Mouse (Mus musculus) MEL (cell line): ENCODE measurements around the gene Gm9999. TPM values are rescaled to one million over a fixed set of nuclear protein-coding genes. Genes with fewer than 3 reads are reported as not detected.

Experiments used
- DNase-seq: peaks from one replicate; pipeline ENCODE4 v3.0.0; 2011; ENCODE audit warnings: low read depth, low spot score
- H3K27ac ChIP-seq: 2 replicates; pipeline ENCODE4 v1.5.1; 2012; ENCODE audit warnings: low read depth, mild to moderate bottlenecking, control low read depth, low read length, moderate library complexity; ENCODE audit not compliant: control insufficient read depth
- H3K27me3 ChIP-seq, 2 experiments: fragments of 150-350 bp in 1 of 2; sonication (generic) in 1 of 2; 2 replicates each; pipeline ENCODE4 v1.6.1; 2012; ENCODE audit warnings: low read length in 2 of 2, mild to moderate bottlenecking in 2 of 2, improper control_type of control experiment in 1 of 2, moderate library complexity in 1 of 2; ENCODE audit not compliant: insufficient read depth in 2 of 2, control insufficient read depth in 1 of 2
- H3K36me3 ChIP-seq, 2 experiments: 2 replicates each; pipeline ENCODE4 v1.6.1; 2012 to 2014; ENCODE audit warnings: low read length in 2 of 2, improper control_type of control experiment in 1 of 2, inconsistent platforms in 1 of 2, mild to moderate bottlenecking in 1 of 2; ENCODE audit not compliant: insufficient read depth in 2 of 2, control insufficient read depth in 1 of 2
- H3K4me1 ChIP-seq, 2 experiments: fragments of 150-350 bp in 1 of 2; sonication (generic) in 1 of 2; 2 replicates each; pipeline ENCODE4 v1.6.1; 2012; ENCODE audit warnings: low read length in 2 of 2, improper control_type of control experiment in 1 of 2, mild to moderate bottlenecking in 1 of 2; ENCODE audit not compliant: insufficient read depth in 2 of 2, control insufficient read depth in 1 of 2
- H3K4me3 ChIP-seq, 2 experiments: fragments of 150-350 bp in 1 of 2; sonication (generic) in 1 of 2; 2 replicates each; pipeline ENCODE4 v1.5.1; 2012; ENCODE audit warnings: low read depth in 2 of 2, low read length in 2 of 2, mild to moderate bottlenecking in 2 of 2, moderate library complexity in 2 of 2, control low read depth in 1 of 2, improper control_type of control experiment in 1 of 2; ENCODE audit not compliant: control insufficient read depth in 1 of 2, insufficient read depth in 1 of 2
- H3K79me2 ChIP-seq: 2 replicates; pipeline ENCODE4 v1.6.1; 2012; ENCODE audit warnings: mild to moderate bottlenecking, low read length, moderate library complexity; ENCODE audit not compliant: control insufficient read depth, poor library complexity, insufficient read depth
- H3K9ac ChIP-seq: 2 replicates; pipeline ENCODE4 v1.6.1; 2012; ENCODE audit warnings: low read depth, mild to moderate bottlenecking, control low read depth, low read length, moderate library complexity; ENCODE audit not compliant: control insufficient read depth, poor library complexity, severe bottlenecking
- H3K9me3 ChIP-seq: fragments of 150-350 bp; sonication (generic); replicated peaks from 2 replicates; pipeline ENCODE4 v1.6.1; 2012; ENCODE audit warnings: mild to moderate bottlenecking, low read length, improper control_type of control experiment, moderate library complexity; ENCODE audit not compliant: insufficient read depth
- CHD2 ChIP-seq: IDR thresholded peaks from 2 replicates; pipeline ENCODE4 v1.6.1; 2011; ENCODE audit warnings: low read length, improper control_type of control experiment
- CTCF ChIP-seq, 3 experiments: IDR thresholded peaks in 2 of 3; conservative IDR thresholded peaks in 1 of 3; 2 replicates each; pipeline ENCODE4 v1.5.1; 2011 to 2012; ENCODE audit warnings: low read length in 3 of 3, low read depth in 2 of 3, mild to moderate bottlenecking in 2 of 3, improper control_type of control experiment in 1 of 3, inconsistent platforms in 1 of 3, mixed read lengths in 1 of 3, moderate library complexity in 1 of 3; ENCODE audit not compliant: control insufficient read depth in 1 of 3, insufficient read depth in 1 of 3, poor library complexity in 1 of 3, severe bottlenecking in 1 of 3
- EP300 ChIP-seq, 2 experiments: IDR thresholded peaks; 2 replicates each; pipeline ENCODE4 v1.6.1; 2011; ENCODE audit warnings: improper control_type of control experiment in 2 of 2, low read length in 2 of 2, low read depth in 1 of 2, mild to moderate bottlenecking in 1 of 2
- GABPA ChIP-seq: IDR thresholded peaks from 2 replicates; pipeline ENCODE4 v1.6.1; 2012; ENCODE audit warnings: low read depth, mild to moderate bottlenecking, inconsistent platforms, low read length, improper control_type of control experiment, moderate library complexity
- HCFC1 ChIP-seq: IDR thresholded peaks from 2 replicates; pipeline ENCODE4 v1.6.1; 2012; ENCODE audit warnings: low read depth, mild to moderate bottlenecking, inconsistent platforms, low read length, improper control_type of control experiment, moderate library complexity
- KAT2A ChIP-seq: conservative IDR thresholded peaks from 2 replicates; pipeline ENCODE4 v1.6.1; 2012; ENCODE audit warnings: low read depth, low read length, improper control_type of control experiment, inconsistent platforms
- MAFK ChIP-seq: IDR thresholded peaks from 2 replicates; pipeline ENCODE4 v1.6.1; 2011; ENCODE audit warnings: low read depth, mild to moderate bottlenecking, low read length, improper control_type of control experiment, borderline replicate concordance
- MAX ChIP-seq: IDR thresholded peaks from 2 replicates; pipeline ENCODE4 v1.6.1; 2011; ENCODE audit warnings: low read length, improper control_type of control experiment
- NRF1 ChIP-seq: IDR thresholded peaks from 2 replicates; pipeline ENCODE4 v1.6.1; 2014; ENCODE audit warnings: low read depth, mild to moderate bottlenecking, inconsistent platforms, low read length, improper control_type of control experiment, moderate library complexity; ENCODE audit not compliant: poor library complexity, insufficient read depth, severe bottlenecking
- POLR2A ChIP-seq, 2 experiments: IDR thresholded peaks; 2 replicates each; pipeline ENCODE4 v1.6.1; 2011 to 2012; ENCODE audit warnings: low read length in 2 of 2, mild to moderate bottlenecking in 2 of 2, control low read depth in 1 of 2, improper control_type of control experiment in 1 of 2, low read depth in 1 of 2, moderate library complexity in 1 of 2; ENCODE audit not compliant: control insufficient read depth in 1 of 2, insufficient read depth in 1 of 2, poor library complexity in 1 of 2
- POLR2AphosphoS2 ChIP-seq: IDR thresholded peaks from 2 replicates; pipeline ENCODE4 v1.6.1; 2011; ENCODE audit warnings: low read length, improper control_type of control experiment
- SIN3A ChIP-seq: IDR thresholded peaks from 2 replicates; pipeline ENCODE4 v1.6.1; 2012; ENCODE audit warnings: low read length, improper control_type of control experiment, inconsistent platforms
- TBP ChIP-seq: IDR thresholded peaks from 2 replicates; pipeline ENCODE4 v1.8.0; 2011; ENCODE audit warnings: low read depth, low read length, improper control_type of control experiment
- TCF12 ChIP-seq: IDR thresholded peaks from 2 replicates; pipeline ENCODE4 v1.6.1; 2014; ENCODE audit warnings: low read depth, mild to moderate bottlenecking, inconsistent platforms, low read length, improper control_type of control experiment, moderate library complexity
- ZC3H11A ChIP-seq: IDR thresholded peaks from 2 replicates; pipeline ENCODE4 v1.6.1; 2012; ENCODE audit warnings: low read depth, mild to moderate bottlenecking, inconsistent platforms, low read length, improper control_type of control experiment
- ZKSCAN1 ChIP-seq: IDR thresholded peaks from 2 replicates; pipeline ENCODE4 v1.6.1; 2012; ENCODE audit warnings: low read depth, mild to moderate bottlenecking, inconsistent platforms, low read length, improper control_type of control experiment, moderate library complexity
- ZMIZ1 ChIP-seq: IDR thresholded peaks from 2 replicates; pipeline ENCODE4 v1.6.1; 2012; ENCODE audit warnings: low read depth, mild to moderate bottlenecking, inconsistent platforms, low read length, improper control_type of control experiment, moderate library complexity
- ZNF384 ChIP-seq: IDR thresholded peaks from 2 replicates; pipeline ENCODE4 v1.6.1; 2012; ENCODE audit warnings: low read depth, mild to moderate bottlenecking, inconsistent platforms, low read length, improper control_type of control experiment
- polyA plus RNA-seq, 2 experiments: library from polyadenylated mRNA; stranded (reverse) in 1 of 2; unstranded in 1 of 2; fragments of >175 nt in 1 of 2; fragments of >200 nt in 1 of 2; gene quantifications; 2 replicates each; pipeline versions ENCODE4 v1.2.1 to v1.2.4; 2012; ENCODE audit warnings: low replicate concordance in 2 of 2, low read depth in 1 of 2; ENCODE audit not compliant: insufficient read length in 2 of 2, insufficient read depth in 1 of 2, missing spikeins in 1 of 2
- total RNA-seq: library from RNA; depleted of rRNA; stranded (reverse); fragments of 300-350 nt; gene quantifications from 2 replicates; pipeline ENCODE4 v1.2.3, GENCODE M21; 2012

The Gm9999 gene
- total and polyA plus RNA-seq, 3 experiments, result not detected

DNA sequence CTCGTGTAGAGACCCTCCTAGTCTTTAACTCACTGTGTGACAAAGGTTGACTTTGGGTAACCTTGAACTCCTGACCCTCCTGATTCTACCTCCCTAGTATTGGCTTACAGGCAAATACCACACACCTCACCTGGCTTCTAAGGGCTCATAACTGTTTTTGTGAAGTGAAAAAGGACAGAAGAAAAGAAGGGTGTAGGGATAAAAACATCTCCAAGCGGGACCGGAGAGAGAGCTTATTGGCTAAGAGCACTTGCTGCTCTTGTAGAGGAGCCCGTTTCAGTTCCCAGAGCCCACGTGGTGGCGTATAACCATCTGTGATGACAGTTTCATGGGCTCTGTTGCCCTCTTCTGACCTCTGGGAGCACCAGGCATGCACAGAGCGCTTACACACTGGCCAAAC lies 33.8 kb downstream of the Gm9999 start:
- Histone ChIP-seq H3K4me3 (no peak overlapping the region), H3K27ac (no peak overlapping the region), H3K79me2 (no peaks in the 10 kb centered on the region), H3K9me3 (no peaks in the 10 kb centered on the region), H3K9ac (no peak overlapping the region), H3K4me1 (peaks cover 6 to 7% of the 10 kb centered on the region in 2 experiments), H3K36me3 (peaks cover 0 to 13% of the 10 kb centered on the region in 2 experiments; a peak in 2 of 4 replicates), H3K27me3 (no peaks in the 10 kb centered on the region)
- no peak for TF ChIP-seq TCF12
- DNase-seq, result no peak

DNA sequence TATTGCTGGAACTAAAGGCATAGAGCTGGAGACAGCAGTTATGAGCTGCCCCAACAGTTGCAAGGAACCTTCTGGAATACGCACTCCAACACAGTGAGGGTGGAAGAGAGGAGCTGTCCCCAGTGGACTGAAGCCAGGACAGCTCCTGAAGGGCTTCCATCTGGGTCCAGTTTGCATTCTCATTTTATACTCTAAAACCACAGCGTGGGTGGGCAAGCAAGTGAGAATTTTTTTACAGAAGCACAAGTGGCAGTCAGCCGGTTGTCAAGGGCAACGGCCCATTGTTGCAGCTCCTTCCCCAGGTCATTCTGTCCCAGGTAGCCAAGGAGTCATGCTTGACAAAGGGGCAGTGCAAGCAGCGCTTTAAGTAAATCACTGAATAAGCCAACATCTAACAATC lies 36.3 kb downstream of the Gm9999 start:
- H3K9ac ChIP-seq, result no peak overlapping the region
- H3K27me3 ChIP-seq, result no peaks in the 10 kb centered on the region
- no peaks in the 10 kb centered on the region for H3K9me3 ChIP-seq
- no peak for TF ChIP-seq EP300 (IDR thresholded peaks at IDR 0.05; ENCODE audit: low read depth in 1 of 2, low read length in 2 of 2)
- no peak for TF ChIP-seq ZKSCAN1
- TF ChIP-seq ZMIZ1, result no peak
- TF ChIP-seq TBP, result no peak
- no peak for TF ChIP-seq CTCF (IDR thresholded peaks at IDR 0.05 in 2 of 3, conservative IDR thresholded peaks at IDR 0.05 in 1 of 3; ENCODE audit: control insufficient read depth in 1 of 3, insufficient read depth in 1 of 3, low read depth in 2 of 3, low read length in 3 of 3, poor library complexity in 1 of 3, severe bottlenecking in 1 of 3)
- TF ChIP-seq NRF1, result no peak
- TF ChIP-seq KAT2A, result no peak
- TF ChIP-seq HCFC1, result no peak
- no peak for TF ChIP-seq POLR2A (IDR thresholded peaks at IDR 0.05; ENCODE audit: control insufficient read depth in 1 of 2, insufficient read depth in 1 of 2, low read depth in 1 of 2, low read length in 2 of 2, poor library complexity in 1 of 2)
- no peak for TF ChIP-seq ZNF384
- no peak for TF ChIP-seq SIN3A
- TF ChIP-seq POLR2AphosphoS2, result no peak
- no peak for TF ChIP-seq GABPA
- TF ChIP-seq CHD2, result no peak
- TF ChIP-seq MAX, result no peak
- H3K36me3 ChIP-seq, result peaks cover 0 to 4% of the 10 kb centered on the region in 2 experiments; a peak in 2 of 4 replicates
- H3K4me3 ChIP-seq, result no peak overlapping the region
- DNase-seq, result no peak
- no peak overlapping the region for H3K27ac ChIP-seq
- no peaks in the 10 kb centered on the region for H3K79me2 ChIP-seq
- peaks cover 3 to 6% of the 10 kb centered on the region in 2 experiments; a peak in 3 of 4 replicates for H3K4me1 ChIP-seq

DNA sequence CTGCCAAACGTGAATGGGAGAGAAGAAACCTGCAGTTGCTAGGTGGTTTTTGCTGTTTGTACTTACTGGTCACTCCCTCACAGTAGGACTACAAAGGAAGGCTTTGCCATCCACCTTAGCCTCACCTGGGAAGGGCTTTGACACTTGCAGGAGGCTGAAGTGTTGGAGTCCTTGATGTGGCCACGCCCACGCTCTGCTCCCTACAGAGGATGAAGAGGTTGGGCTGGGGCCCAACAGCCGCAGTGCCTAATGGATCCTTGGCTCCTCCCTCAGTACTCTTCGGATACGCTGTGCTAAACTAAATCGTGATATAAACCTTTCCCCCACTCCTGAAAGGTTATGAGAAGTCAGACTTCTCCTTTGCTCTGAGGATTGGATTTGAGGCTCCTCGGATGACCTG lies 37.6 kb downstream of the Gm9999 start:
- no peaks in the 10 kb centered on the region for H3K79me2 ChIP-seq
- TF ChIP-seq MAX, result no peak
- TF ChIP-seq TBP, result no peak
- no peak for TF ChIP-seq GABPA
- TF ChIP-seq ZC3H11A, result no peak
- TF ChIP-seq MAFK, result no peak
- TF ChIP-seq EP300 (IDR thresholded peaks at IDR 0.05; ENCODE audit: low read depth in 1 of 2, low read length in 2 of 2), result no peak
- no peaks in the 10 kb centered on the region for H3K27me3 ChIP-seq
- H3K9me3 ChIP-seq, result no peaks in the 10 kb centered on the region
- H3K4me1 ChIP-seq, result no peaks in the 10 kb centered on the region
- DNase-seq, result no peak
- no peak overlapping the region for H3K4me3 ChIP-seq
- H3K9ac ChIP-seq, result no peak overlapping the region
- H3K36me3 ChIP-seq, result peaks cover 0 to 2% of the 10 kb centered on the region in 2 experiments; a peak in 1 of 4 replicates
- no peak overlapping the region for H3K27ac ChIP-seq
